In genomic region chr9:121479453-121479852, GRCm38 (mm10) we compare ENCODE assay signal across 8 mouse cellular contexts. TPM values are rescaled to one million over a fixed set of nuclear protein-coding genes. Genes with fewer than 3 reads are reported as not detected.
DNase-seq lines count a peak whose midpoint lies in the region; ATAC-seq and TF ChIP-seq lines count a peak whose summit lies in the region.

No protein-coding gene starts in this region.

- no peaks in the 10 kb centered on the region for H3K9me3 ChIP-seq in MEL (replicated peaks; ENCODE audit: insufficient read depth, low read length)
- H3K9me3 ChIP-seq in liver, embryonic 13.5 days (replicated peaks) = no peaks in the 10 kb centered on the region
- H3K9me3 ChIP-seq in neural tube, embryonic 13.5 days = no peaks in the 10 kb centered on the region

- TF ChIP-seq CTCF in MEL (IDR thresholded peaks at IDR 0.05 in 2 of 3, conservative IDR thresholded peaks at IDR 0.05 in 1 of 3; ENCODE audit: control insufficient read depth in 1 of 3, insufficient read depth in 1 of 3, low read depth in 2 of 3, low read length in 3 of 3, poor library complexity in 1 of 3, severe bottlenecking in 1 of 3) = peak; percentile 74 to 98 (median 87); a peak in 5 of 6 replicates

- H3K4me3 ChIP-seq in MEL (ENCODE audit: control insufficient read depth in 1 of 2, insufficient read depth in 1 of 2, low read depth in 2 of 2, low read length in 2 of 2) = no peak overlapping the region; a peak in 1 of 4 replicates
- H3K4me3 ChIP-seq in liver, embryonic 13.5 days (replicated peaks) = no peak overlapping the region
- H3K4me3 ChIP-seq in neural tube, embryonic 13.5 days = no peak overlapping the region

- no peak overlapping the region for H3K27ac ChIP-seq in MEL (ENCODE audit: control insufficient read depth, low read depth, low read length)
- no peak overlapping the region for H3K27ac ChIP-seq in liver, embryonic 13.5 days
- H3K27ac ChIP-seq in neural tube, embryonic 13.5 days (replicated peaks) = no peak overlapping the region

- TF ChIP-seq EP300 in MEL (IDR thresholded peaks at IDR 0.05; ENCODE audit: low read depth in 1 of 2, low read length in 2 of 2) = no peak

- TF ChIP-seq POLR2A in MEL (IDR thresholded peaks at IDR 0.05; ENCODE audit: control insufficient read depth in 1 of 2, insufficient read depth in 1 of 2, low read depth in 1 of 2, low read length in 2 of 2, poor library complexity in 1 of 2) = no peak

- H3K36me3 ChIP-seq in MEL (ENCODE audit: control insufficient read depth in 1 of 2, insufficient read depth in 2 of 2, low read length in 2 of 2) = no peaks in the 10 kb centered on the region
- H3K36me3 ChIP-seq in liver, embryonic 13.5 days = no peaks in the 10 kb centered on the region
- H3K36me3 ChIP-seq in neural tube, embryonic 13.5 days = peaks cover 10% of the 10 kb centered on the region

- peaks cover 0 to 3% of the 10 kb centered on the region in 2 experiments; a peak in 1 of 4 replicates for H3K4me1 ChIP-seq in MEL (ENCODE audit: control insufficient read depth in 1 of 2, insufficient read depth in 2 of 2, low read length in 2 of 2)
- no peaks in the 10 kb centered on the region; the same call in 1 of the 2 replicates for H3K4me1 ChIP-seq in liver, embryonic 13.5 days (replicated peaks)
- peaks cover 7% of the 10 kb centered on the region for H3K4me1 ChIP-seq in neural tube, embryonic 13.5 days (replicated peaks)

- H3K9ac ChIP-seq in MEL (ENCODE audit: control insufficient read depth, low read depth, low read length, poor library complexity, severe bottlenecking) = no peak overlapping the region
- H3K9ac ChIP-seq in liver, embryonic 13.5 days = no peak overlapping the region
- H3K9ac ChIP-seq in neural tube, embryonic 13.5 days = no peak overlapping the region

- peak; percentile 47 to 56 for DNase-seq in B cell, adult 2 months
- DNase-seq in MEL (ENCODE audit: low read depth, low spot score) = peak; percentile 85
- peak; percentile 80 for DNase-seq in cerebellum, adult 9-10 months
- peak; percentile 84 for DNase-seq in forelimb bud, embryonic 11.5 days (ENCODE audit: low read depth, low spot score)
- DNase-seq in kidney, adult 9 months = peak; percentile 68
- peak; percentile 29 for DNase-seq in liver, embryonic 13.5 days
- peak; percentile 35 for DNase-seq in yolk sac, embryonic 10.5 days (ENCODE audit: low spot score)

- H3K79me2 ChIP-seq in MEL (ENCODE audit: control insufficient read depth, insufficient read depth, low read length, poor library complexity) = no peaks in the 10 kb centered on the region

- H3K27me3 ChIP-seq in MEL (ENCODE audit: control insufficient read depth in 1 of 2, insufficient read depth in 2 of 2, low read length in 2 of 2) = peaks cover 1 to 2% of the 10 kb centered on the region in 2 experiments; a peak in 2 of 4 replicates
- H3K27me3 ChIP-seq in liver, embryonic 13.5 days = no peaks in the 10 kb centered on the region
- H3K27me3 ChIP-seq in neural tube, embryonic 13.5 days = no peaks in the 10 kb centered on the region

- no peak for ATAC-seq in liver, embryonic 13.5 days (ENCODE audit: low read depth)
- peak; percentile 52 for ATAC-seq in neural tube, embryonic 13.5 days (ENCODE audit: low read depth)

- 20% methylated on average over 5 of the region's 5 CpGs for WGBS in liver, embryonic 13.5 days (ENCODE audit: insufficient replicate concordance)
- WGBS in neural tube, embryonic 13.5 days = 29% methylated on average over 5 of the region's 5 CpGs

- peak; percentile 97 for TF ChIP-seq RAD21 in MEL (IDR thresholded peaks at IDR 0.05; ENCODE audit: low read depth, low read length)

- no peak overlapping the region for H3K4me2 ChIP-seq in liver, embryonic 13.5 days
- no peak overlapping the region for H3K4me2 ChIP-seq in neural tube, embryonic 13.5 days

TF ChIP-seq in MEL, 35 proteins besides CTCF, POLR2A, EP300 and RAD21:
- 0 out of 2 replicates have a peak, but pooled peaks have one; percentile 7 for TF ChIP-seq RCOR1 (IDR thresholded peaks at IDR 0.05; ENCODE audit: low read depth, low read length)
- no peak for TF ChIP-seq CHD2 (IDR thresholded peaks at IDR 0.05; ENCODE audit: low read length)
- TF ChIP-seq ETS1 (IDR thresholded peaks at IDR 0.05; ENCODE audit: low read depth, low read length) = 0 out of 2 replicates have a peak, but pooled peaks have one; percentile 8
- 0 out of 2 replicates have a peak, but pooled peaks have one; percentile 16 for TF ChIP-seq ELF1 (IDR thresholded peaks at IDR 0.05; ENCODE audit: low read depth, low read length)
- no peak for TF ChIP-seq CHD1 (IDR thresholded peaks at IDR 0.05; ENCODE audit: low read depth, low read length)
- 0 out of 2 replicates have a peak, but pooled peaks have one; percentile 23 for TF ChIP-seq SIN3A (IDR thresholded peaks at IDR 0.05; ENCODE audit: low read length)
- TF ChIP-seq SMC3 (IDR thresholded peaks at IDR 0.05; ENCODE audit: low read depth, low read length) = peak; percentile 95
- no peak for TF ChIP-seq ZKSCAN1 (IDR thresholded peaks at IDR 0.05; ENCODE audit: low read depth, low read length)
- TF ChIP-seq ZC3H11A (IDR thresholded peaks at IDR 0.05; ENCODE audit: low read depth, low read length) = peak; percentile 89
- no peak for TF ChIP-seq KAT2A (conservative IDR thresholded peaks at IDR 0.05; ENCODE audit: low read depth, low read length)

RNA-seq across cellular contexts. Expression of gene Cck, which starts 16.0 kb away (rescaled TPM):
- not detected in 2 replicates for total RNA-seq in MEL (2012; rRNA removed)
- polyA plus RNA-seq in MEL (2012; ENCODE audit: insufficient read depth in 1 of 2, insufficient read length in 2 of 2, low read depth in 1 of 2, low replicate concordance in 2 of 2, missing spikeins in 1 of 2) = not detected
- polyA plus RNA-seq in liver, embryonic 13.5 days (2015; fragmentation: Nextera tagmentation; extraction: Ambion mirVana) = 0.35 and 0.57 TPM in 2 replicates
- 7.9 and 11.2 TPM in 2 replicates for polyA plus RNA-seq in neural tube, embryonic 13.5 days (2015; fragmentation: Nextera tagmentation; extraction: Ambion mirVana)

Comparison
In these comparisons a context has a peak if more than half of its experiments do, and no peak if none do; other contexts are left out.
1. DNase-seq: peak in every context shown above with its lines; median percentile 85 in MEL; 84 in forelimb bud, embryonic 11.5 days; 80 in cerebellum, adult 9-10 months; 68 in kidney, adult 9 months; 52 in B cell, adult 2 months; 35 in yolk sac, embryonic 10.5 days; 29 in liver, embryonic 13.5 days.